Comparison of ENCODE assay signal across 8 mouse cellular contexts in the genomic region with DNA sequence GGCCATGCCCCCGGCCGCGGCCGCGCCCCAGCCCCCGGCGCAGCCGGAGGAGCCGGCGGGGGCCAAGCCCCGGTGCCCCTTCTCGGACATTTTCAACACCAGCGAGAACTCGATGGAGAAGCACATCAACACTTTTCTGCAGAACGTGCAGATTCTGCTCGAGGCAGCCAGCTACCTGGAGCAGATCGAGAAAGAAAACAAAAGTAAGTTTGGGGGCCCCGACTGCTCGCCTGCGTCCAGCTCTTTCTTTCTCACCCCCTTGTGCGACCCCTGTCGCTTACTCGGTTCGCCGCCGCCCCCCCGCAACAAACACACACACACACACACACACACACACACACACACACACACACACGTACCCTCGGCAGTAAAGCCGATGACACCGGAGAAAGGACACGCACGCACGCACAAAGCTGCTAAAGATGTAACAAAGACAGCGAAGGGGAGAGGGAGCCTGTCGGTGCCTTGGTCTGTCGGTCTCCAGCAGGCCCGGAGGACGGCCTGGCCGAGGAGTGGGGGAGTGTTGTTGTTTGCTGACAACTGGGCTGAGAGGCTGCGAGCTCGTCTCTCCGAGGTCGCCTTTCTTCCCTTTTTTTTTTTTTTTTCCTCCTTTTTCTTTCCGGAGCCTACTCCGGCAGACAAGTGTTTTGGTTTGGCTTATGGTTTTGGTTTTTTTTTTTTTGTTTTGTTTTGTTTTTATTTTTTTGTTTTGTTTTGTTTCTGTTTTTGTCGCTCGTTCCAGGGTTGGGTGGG. TPM values are rescaled to one million over a fixed set of nuclear protein-coding genes. Genes with fewer than 3 reads are reported as not detected.
DNase-seq lines count a peak whose midpoint lies in the region; ATAC-seq and TF ChIP-seq lines count a peak whose summit lies in the region.

No protein-coding gene starts in this region.

- H3K36me3 ChIP-seq in forebrain, embryonic 14.5 days (ENCODE audit: control insufficient read depth, insufficient read depth, low read length), result no peaks in the 10 kb centered on the region
- no peaks in the 10 kb centered on the region for H3K36me3 ChIP-seq in hindbrain, embryonic 15.5 days
- H3K36me3 ChIP-seq in liver, embryonic 12.5 days, result no peaks in the 10 kb centered on the region
- H3K36me3 ChIP-seq in neural tube, embryonic 13.5 days, result no peaks in the 10 kb centered on the region
- no peaks in the 10 kb centered on the region for H3K36me3 ChIP-seq in thymus, adult 2 months (ENCODE audit: control insufficient read depth, insufficient read depth, low read length)

- H3K9ac ChIP-seq in forebrain, embryonic 14.5 days (ENCODE audit: low read length), result peak overlapping the region; percentile 82
- H3K9ac ChIP-seq in hindbrain, embryonic 15.5 days, result peak overlapping the region; percentile 68
- H3K9ac ChIP-seq in liver, embryonic 12.5 days, result peak overlapping the region; percentile 97
- H3K9ac ChIP-seq in neural tube, embryonic 13.5 days, result peak overlapping the region; percentile 93

- H3K9me3 ChIP-seq in forebrain, embryonic 14.5 days (replicated peaks; ENCODE audit: control insufficient read depth, low read length), result no peaks in the 10 kb centered on the region
- no peaks in the 10 kb centered on the region for H3K9me3 ChIP-seq in hindbrain, embryonic 15.5 days
- no peaks in the 10 kb centered on the region for H3K9me3 ChIP-seq in liver, embryonic 12.5 days (replicated peaks)
- no peaks in the 10 kb centered on the region for H3K9me3 ChIP-seq in neural tube, embryonic 13.5 days

- under 1% methylated on average over 47 of the region's 48 CpGs for WGBS in forebrain, embryonic 14.5 days
- under 1% methylated on average over 44 of the region's 48 CpGs for whole genome bisulfite sequencing in hindbrain, embryonic 15.5 days
- under 1% methylated on average over 46 of the region's 48 CpGs for WGBS in liver, embryonic 12.5 days (ENCODE audit: insufficient replicate concordance)
- under 1% methylated on average over 43 of the region's 48 CpGs for WGBS in neural tube, embryonic 13.5 days
- under 1% methylated on average over 48 of the region's 48 CpGs for WGBS in thymus, adult 2 months

- peak; percentile 21; the same call in 1 of the 2 replicates for TF ChIP-seq POLR2A in thymus, adult 2 months (IDR thresholded peaks at IDR 0.05; ENCODE audit: control insufficient read depth, extremely low read depth, insufficient read depth, low read length, poor library complexity)

- no peaks in the 10 kb centered on the region for H3K27me3 ChIP-seq in forebrain, embryonic 14.5 days (replicated peaks; ENCODE audit: control insufficient read depth, insufficient read depth, low read length)
- no peaks in the 10 kb centered on the region for H3K27me3 ChIP-seq in hindbrain, embryonic 15.5 days
- peaks cover 3% of the 10 kb centered on the region; the same call in 1 of the 2 replicates for H3K27me3 ChIP-seq in liver, embryonic 12.5 days (replicated peaks)
- H3K27me3 ChIP-seq in neural tube, embryonic 13.5 days, result no peaks in the 10 kb centered on the region
- no peaks in the 10 kb centered on the region for H3K27me3 ChIP-seq in thymus, adult 2 months (ENCODE audit: control insufficient read depth, insufficient read depth, low read length)

- peak; percentile 55 for DNase-seq in kidney, adult 18-20 months
- DNase-seq in kidney, adult 9 months, result no peak
- DNase-seq in brain, adult 2 months (ENCODE audit: low read depth, low spot score), result peak; percentile 69
- DNase-seq in forebrain, embryonic 14.5 days (ENCODE audit: low spot score), result peak; percentile 63
- peak; percentile 49 for DNase-seq in thymus, adult 2 months

- H3K4me2 ChIP-seq in forebrain, embryonic 14.5 days (ENCODE audit: low read length), result peak overlapping the region; percentile 93
- H3K4me2 ChIP-seq in hindbrain, embryonic 15.5 days, result peak overlapping the region; percentile 89
- H3K4me2 ChIP-seq in liver, embryonic 12.5 days, result peak overlapping the region; percentile 98
- H3K4me2 ChIP-seq in neural tube, embryonic 13.5 days, result peak overlapping the region; percentile 80

- H3K4me1 ChIP-seq in forebrain, embryonic 14.5 days (ENCODE audit: control insufficient read depth, insufficient read depth, low read length), result peaks cover 13% of the 10 kb centered on the region
- H3K4me1 ChIP-seq in hindbrain, embryonic 15.5 days (replicated peaks), result peaks cover 26% of the 10 kb centered on the region
- H3K4me1 ChIP-seq in liver, embryonic 12.5 days, result peaks cover 33% of the 10 kb centered on the region
- H3K4me1 ChIP-seq in neural tube, embryonic 13.5 days (replicated peaks), result peaks cover 32% of the 10 kb centered on the region
- H3K4me1 ChIP-seq in thymus, adult 2 months (replicated peaks; ENCODE audit: control insufficient read depth, insufficient read depth, low read length), result peaks cover 3% of the 10 kb centered on the region

- peak overlapping the region; percentile 99 for H3K27ac ChIP-seq in forebrain, embryonic 14.5 days (ENCODE audit: low read depth, low read length)
- peak overlapping the region; percentile 94 for H3K27ac ChIP-seq in hindbrain, embryonic 15.5 days (replicated peaks)
- peak overlapping the region; percentile 96 for H3K27ac ChIP-seq in liver, embryonic 12.5 days
- H3K27ac ChIP-seq in neural tube, embryonic 13.5 days (replicated peaks), result peak overlapping the region; percentile 98
- peak overlapping the region; percentile 22; the same call in 1 of the 2 replicates for H3K27ac ChIP-seq in thymus, adult 2 months (ENCODE audit: control insufficient read depth, insufficient read depth, low read length)

- peak overlapping the region; percentile 99 for H3K4me3 ChIP-seq in forebrain, embryonic 14.5 days (ENCODE audit: low read depth, low read length)
- H3K4me3 ChIP-seq in hindbrain, embryonic 15.5 days, result peak overlapping the region; percentile 73
- H3K4me3 ChIP-seq in liver, embryonic 12.5 days, result peak overlapping the region; percentile 84
- peak overlapping the region; percentile 84 for H3K4me3 ChIP-seq in neural tube, embryonic 13.5 days
- H3K4me3 ChIP-seq in thymus, adult 2 months (ENCODE audit: control insufficient read depth, insufficient read depth, low read length), result peak overlapping the region; percentile 98

- TF ChIP-seq CTCF in thymus, adult 2 months (IDR thresholded peaks at IDR 0.05; ENCODE audit: borderline replicate concordance, control insufficient read depth, extremely low read depth, insufficient read depth, low read length, poor library complexity), result no peak; the same call in 1 of the 2 replicates

- no peak for ATAC-seq in forebrain, embryonic 14.5 days
- no peak for ATAC-seq in hindbrain, embryonic 15.5 days (ENCODE audit: low FRiP score, low read depth)
- ATAC-seq in liver, embryonic 12.5 days, result no peak
- ATAC-seq in neural tube, embryonic 13.5 days (ENCODE audit: low read depth), result no peak

RNA-seq across cellular contexts. Expression of gene Mxi1, which starts 0.6 kb away (rescaled TPM):
- polyA plus RNA-seq in forebrain, embryonic 14.5 days (2014; fragmentation: Nextera tagmentation; extraction: Ambion mirVana), result 27.6 and 41.0 TPM in 2 replicates
- polyA plus RNA-seq in hindbrain, embryonic 15.5 days (2015; fragmentation: Nextera tagmentation; extraction: Ambion mirVana), result 48.7 and 52.7 TPM in 2 replicates
- 38.3 and 39.3 TPM in 2 replicates for polyA plus RNA-seq in liver, embryonic 12.5 days (2016; fragmentation: Nextera tagmentation; extraction: Ambion mirVana)
- 59.8 and 66.5 TPM in 2 replicates for polyA plus RNA-seq in neural tube, embryonic 13.5 days (2015; fragmentation: Nextera tagmentation; extraction: Ambion mirVana)
- 29.1 and 31.9 TPM in 2 replicates for polyA plus RNA-seq in thymus, adult 2 months (2012; rRNA removed)

Comparison
In these comparisons a context has a peak if more than half of its experiments do, and no peak if none do; other contexts are left out.
1. H3K27ac ChIP-seq: peak in every context shown above with its lines; median percentile 99 in forebrain, embryonic 14.5 days; 98 in neural tube, embryonic 13.5 days; 96 in liver, embryonic 12.5 days; 94 in hindbrain, embryonic 15.5 days; 22 in thymus, adult 2 months.